Mouse (Mus musculus) intestine, embryonic 16.5 days (tissue): ENCODE measurements at regions not wholly inside any gene's neighbourhood (a gene's known extent, or its start where the extent isn't known, plus 50 kb on each side); places are given as distances from the start of the nearest gene placed in this dataset.

Experiments
- ATAC-seq: fragments of 200-750 bp; cut with Nextera tagmentation; 2 replicates; pipeline ENCODE4 v1.8.0; 2017; ENCODE audit warnings: moderate TSS enrichment, moderate library complexity
- H3K27ac ChIP-seq: fragments of 300-500 bp; sonication (generic); 2 replicates; pipeline ENCODE4 v1.5.1; 2014; ENCODE audit warnings: mild to moderate bottlenecking, low read length
- H3K27me3 ChIP-seq: fragments of 300-500 bp; sonication (generic); replicated peaks from 2 replicates; pipeline ENCODE4 v1.6.1; 2014; ENCODE audit warnings: low read length, control low read depth, mixed read lengths; ENCODE audit not compliant: control insufficient read depth, insufficient read depth
- H3K36me3 ChIP-seq: fragments of 300-500 bp; sonication (generic); 2 replicates; pipeline ENCODE4 v1.6.1; 2014; ENCODE audit warnings: low read length, control low read depth; ENCODE audit not compliant: control insufficient read depth, insufficient read depth
- H3K4me1 ChIP-seq: fragments of 300-500 bp; sonication (generic); 2 replicates; pipeline ENCODE4 v1.6.1; 2014; ENCODE audit warnings: low read length, control low read depth, mixed read lengths; ENCODE audit not compliant: control insufficient read depth, insufficient read depth
- H3K4me2 ChIP-seq: fragments of 300-500 bp; sonication (generic); 2 replicates; pipeline ENCODE4 v1.6.1; 2014; ENCODE audit warnings: low read depth, low read length, control low read depth
- H3K4me3 ChIP-seq: fragments of 300-500 bp; sonication (generic); 2 replicates; pipeline ENCODE4 v1.5.1; 2014; ENCODE audit warnings: mild to moderate bottlenecking, low read length
- H3K9ac ChIP-seq: fragments of 300-500 bp; sonication (generic); 2 replicates; pipeline ENCODE4 v1.6.1; 2014; ENCODE audit warnings: low read depth, low read length
- H3K9me3 ChIP-seq: fragments of 300-500 bp; sonication (generic); 2 replicates; pipeline ENCODE4 v1.6.1; 2016; ENCODE audit warnings: low read length, control low read depth; ENCODE audit not compliant: control insufficient read depth
- WGBS: fragments of 180-500 bp; shearing (Covaris S2); extraction: QIAGEN DNeasy Blood & Tissue Kit; methylation state at CpG from one replicate; pipeline ENCODE4 v1.1.7; 2014; 5-methylcytosine and 5-hydroxymethylcytosine counted together

DNA sequence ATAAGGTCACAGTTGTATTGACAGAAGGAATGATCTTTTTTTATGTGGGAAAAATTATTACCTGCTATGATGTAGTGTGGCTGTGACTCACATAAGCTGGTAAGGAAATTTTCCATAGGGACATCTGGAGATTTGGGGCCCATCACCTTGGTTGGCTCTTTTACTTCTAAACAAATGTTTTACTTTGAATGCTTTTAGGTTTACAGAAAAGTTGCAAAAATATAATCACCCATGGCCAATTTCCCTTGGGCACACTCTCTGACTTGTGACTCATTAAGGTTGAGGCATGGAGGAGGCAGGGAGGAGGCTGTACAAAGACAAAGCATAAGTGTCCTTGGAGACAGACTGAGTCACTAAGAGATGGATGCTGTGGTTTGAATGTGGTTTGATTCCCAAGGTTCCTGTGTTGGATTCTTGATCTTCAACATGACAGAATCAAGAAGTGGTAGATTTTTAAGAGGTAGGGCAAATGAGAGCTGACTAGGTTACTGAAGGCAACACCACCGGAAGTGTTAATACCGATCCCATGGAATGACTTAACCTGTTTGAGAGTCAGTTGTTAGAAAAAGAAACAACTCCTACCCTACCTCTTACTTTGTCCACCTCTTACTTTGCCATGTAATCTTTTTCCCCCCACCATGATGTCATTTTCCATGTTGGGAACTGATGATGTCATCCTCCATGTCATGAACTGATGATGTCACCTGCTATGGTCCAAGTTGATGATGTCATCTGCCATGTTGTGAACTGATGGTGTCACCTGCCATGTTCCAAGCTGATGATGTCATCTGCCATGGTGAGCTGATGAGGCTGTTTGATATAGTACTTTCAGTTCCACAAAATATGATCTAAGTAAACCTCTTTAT is 171.1 kb upstream of the Nlrp1b start:
- Histone ChIP-seq H3K36me3 (no peaks in the 10 kb centered on the region), H3K9ac (no peak overlapping the region), H3K9me3 (no peaks in the 10 kb centered on the region), H3K27ac (no peak overlapping the region), H3K4me3 (no peak overlapping the region), H3K27me3 (no peaks in the 10 kb centered on the region), H3K4me2 (no peak overlapping the region), H3K4me1 (no peaks in the 10 kb centered on the region)
- WGBS: 97% methylated on average over 2 of the region's 2 CpGs
- no peak for ATAC-seq

DNA sequence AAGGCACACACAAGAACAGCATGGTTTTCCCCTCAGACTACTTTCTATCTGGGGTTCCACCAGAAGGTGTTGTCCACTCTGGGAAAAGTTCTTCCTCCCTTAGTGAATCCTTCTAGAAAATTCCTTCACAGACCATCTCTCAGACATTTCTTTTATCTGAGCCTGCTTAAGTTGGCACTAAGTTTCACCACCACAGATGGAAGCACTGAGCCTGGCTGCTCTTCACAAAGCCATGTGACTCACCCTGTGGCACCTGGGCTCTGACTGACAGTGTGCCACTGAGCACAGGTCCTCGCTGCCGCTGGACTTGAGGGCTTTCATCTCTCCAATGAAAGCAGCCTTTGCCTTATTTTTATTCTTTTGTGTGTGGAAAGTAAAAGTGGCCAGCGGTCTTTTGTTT is 173.8 kb upstream of the Nlrp1b start:
- Histone ChIP-seq H3K4me2 (no peak overlapping the region), H3K4me3 (no peak overlapping the region), H3K27ac (no peak overlapping the region), H3K36me3 (no peaks in the 10 kb centered on the region), H3K27me3 (no peaks in the 10 kb centered on the region), H3K9me3 (no peaks in the 10 kb centered on the region), H3K4me1 (no peaks in the 10 kb centered on the region), H3K9ac (no peak overlapping the region)
- ATAC-seq: no peak
- 89% methylated on average over 3 of the region's 3 CpGs for WGBS

GRCm38 (mm10) chr11:71407043-71407442 is 176.5 kb upstream of the Nlrp1b start:
- no peak overlapping the region for H3K4me2 ChIP-seq
- no peaks in the 10 kb centered on the region for H3K36me3 ChIP-seq
- H3K27ac ChIP-seq: no peak overlapping the region
- no peak for ATAC-seq
- H3K9ac ChIP-seq: no peak overlapping the region
- H3K9me3 ChIP-seq: no peaks in the 10 kb centered on the region
- no peaks in the 10 kb centered on the region for H3K4me1 ChIP-seq
- 79% methylated on average over 6 of the region's 6 CpGs for WGBS
- no peak overlapping the region for H3K4me3 ChIP-seq
- H3K27me3 ChIP-seq: no peaks in the 10 kb centered on the region

GRCm38 (mm10) chr11:71409211-71409765 is 178.8 kb upstream of the Nlrp1b start:
- Histone ChIP-seq H3K36me3 (no peaks in the 10 kb centered on the region), H3K9ac (no peak overlapping the region), H3K4me2 (no peak overlapping the region), H3K4me3 (no peak overlapping the region), H3K4me1 (no peaks in the 10 kb centered on the region), H3K27me3 (no peaks in the 10 kb centered on the region), H3K27ac (no peak overlapping the region), H3K9me3 (no peaks in the 10 kb centered on the region)
- no peak for ATAC-seq
- WGBS: 80% methylated on average over 6 of the region's 6 CpGs

GRCm38 (mm10) chr11:71410582-71410981 is 180.0 kb upstream of the Nlrp1b start:
- H3K4me2 ChIP-seq: no peak overlapping the region
- no peak overlapping the region for H3K27ac ChIP-seq
- H3K9me3 ChIP-seq: no peaks in the 10 kb centered on the region
- no peaks in the 10 kb centered on the region for H3K36me3 ChIP-seq
- no peaks in the 10 kb centered on the region for H3K4me1 ChIP-seq
- WGBS: 92% methylated on average over 3 of the region's 3 CpGs
- H3K27me3 ChIP-seq: no peaks in the 10 kb centered on the region
- no peak overlapping the region for H3K9ac ChIP-seq
- no peak for ATAC-seq
- no peak overlapping the region for H3K4me3 ChIP-seq

DNA sequence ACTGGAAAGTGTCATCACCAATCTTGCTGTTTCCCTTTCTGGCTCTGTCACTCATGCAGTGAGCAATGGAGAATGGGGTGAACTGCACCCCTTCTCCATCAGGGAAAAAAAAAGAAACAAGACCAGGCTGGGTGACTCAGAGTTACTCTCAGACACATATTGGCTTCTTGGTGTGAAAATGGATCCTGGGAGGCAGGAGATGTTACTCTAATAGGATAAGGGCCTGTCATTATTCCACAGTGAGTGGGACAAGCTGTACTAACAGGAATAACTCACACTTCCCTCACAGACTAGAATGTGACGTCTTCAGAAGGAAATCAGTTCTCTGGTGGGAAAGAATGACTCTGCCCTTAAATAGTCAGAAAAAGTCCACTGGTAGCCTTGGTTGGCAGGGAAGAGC is 181.4 kb upstream of the Nlrp1b start:
- no peak overlapping the region for H3K9ac ChIP-seq
- WGBS: 71% methylated on average over 1 of the region's 1 CpGs
- H3K9me3 ChIP-seq: no peaks in the 10 kb centered on the region
- no peak for ATAC-seq
- H3K36me3 ChIP-seq: no peaks in the 10 kb centered on the region
- H3K4me3 ChIP-seq: no peak overlapping the region
- no peaks in the 10 kb centered on the region for H3K4me1 ChIP-seq
- H3K27ac ChIP-seq: no peak overlapping the region
- no peaks in the 10 kb centered on the region for H3K27me3 ChIP-seq
- H3K4me2 ChIP-seq: no peak overlapping the region

DNA sequence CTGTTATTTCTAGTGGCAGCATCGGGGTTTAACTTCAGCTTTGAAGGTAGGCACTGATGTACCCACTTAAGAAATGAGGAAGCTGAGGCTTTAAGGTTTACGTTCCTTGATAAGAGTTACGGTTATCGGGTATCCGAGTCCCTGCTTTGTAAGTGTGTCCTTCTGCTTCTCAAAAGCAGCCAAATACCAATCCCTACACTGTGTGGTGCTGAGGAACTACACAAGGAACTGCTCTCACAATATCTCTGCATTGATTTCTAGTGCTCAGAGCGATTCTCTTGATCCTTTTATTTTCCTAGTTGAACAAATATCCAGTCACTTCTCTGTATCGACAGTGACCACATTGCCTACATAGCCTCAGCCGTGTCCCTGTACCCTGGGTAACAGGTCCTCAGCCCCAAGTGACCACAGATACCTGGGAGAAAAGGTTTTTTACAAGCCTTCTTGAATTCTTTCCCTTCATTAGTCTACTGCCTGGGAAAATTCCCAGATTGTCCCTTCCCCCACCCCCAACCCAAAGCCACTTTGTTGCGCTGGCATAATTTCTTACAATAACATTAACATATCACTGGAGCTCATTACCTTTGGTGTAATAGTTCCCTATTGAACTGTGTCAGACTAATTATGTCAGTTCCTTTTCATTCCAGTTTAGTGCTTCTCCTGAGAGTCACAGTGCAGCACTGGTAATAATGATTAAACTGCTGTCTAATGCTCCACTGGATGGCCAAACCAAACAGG is 184.0 kb upstream of the Nlrp1b start:
- Histone ChIP-seq H3K9me3 (no peaks in the 10 kb centered on the region), H3K27ac (no peak overlapping the region), H3K27me3 (no peaks in the 10 kb centered on the region), H3K9ac (no peak overlapping the region), H3K36me3 (no peaks in the 10 kb centered on the region), H3K4me3 (no peak overlapping the region), H3K4me2 (no peak overlapping the region), H3K4me1 (no peaks in the 10 kb centered on the region)
- 73% methylated on average over 9 of the region's 9 CpGs for WGBS
- no peak for ATAC-seq

DNA sequence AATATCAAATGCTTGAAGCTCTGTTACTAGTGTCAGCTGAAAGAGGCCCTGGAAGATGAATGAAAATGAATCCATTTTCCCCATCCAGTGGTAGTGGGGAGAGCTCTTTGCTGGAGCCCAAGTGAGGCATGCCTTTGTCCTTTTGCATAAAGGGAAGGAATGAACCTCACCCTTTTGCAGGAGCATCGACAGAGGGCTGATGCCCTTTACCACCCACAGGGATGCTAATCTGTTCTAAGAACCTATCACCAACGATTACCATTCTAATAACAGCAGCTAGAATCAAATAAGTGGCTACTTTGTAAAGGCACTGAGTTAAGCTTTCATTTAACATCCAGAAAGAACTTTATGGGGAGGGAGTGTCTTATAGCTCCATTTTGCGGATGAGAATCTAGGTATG is 184.9 kb upstream of the Nlrp1b start:
- H3K27me3 ChIP-seq: no peaks in the 10 kb centered on the region
- no peak overlapping the region for H3K4me3 ChIP-seq
- no peak for ATAC-seq
- no peak overlapping the region for H3K4me2 ChIP-seq
- WGBS: 57% methylated on average over 3 of the region's 3 CpGs
- no peaks in the 10 kb centered on the region for H3K4me1 ChIP-seq
- H3K9ac ChIP-seq: no peak overlapping the region
- H3K27ac ChIP-seq: no peak overlapping the region
- no peaks in the 10 kb centered on the region for H3K36me3 ChIP-seq
- no peaks in the 10 kb centered on the region for H3K9me3 ChIP-seq

- no peak overlapping the region for H3K9ac ChIP-seq
- no peak overlapping the region for H3K27ac ChIP-seq
- no peaks in the 10 kb centered on the region for H3K27me3 ChIP-seq
- WGBS: 59% methylated on average over 2 of the region's 2 CpGs
- no peaks in the 10 kb centered on the region for H3K9me3 ChIP-seq
- H3K4me2 ChIP-seq: no peak overlapping the region
- H3K4me3 ChIP-seq: no peak overlapping the region
- H3K4me1 ChIP-seq: no peaks in the 10 kb centered on the region
- H3K36me3 ChIP-seq: no peaks in the 10 kb centered on the region
- ATAC-seq: no peak
Observed at GRCm38 (mm10) chr11:71422291-71422840, 191.8 kb upstream of the Nlrp1b start.
